Mouse (Mus musculus): Measurements from ENCODE around the gene Pawr.

Gene Pawr

DNA sequence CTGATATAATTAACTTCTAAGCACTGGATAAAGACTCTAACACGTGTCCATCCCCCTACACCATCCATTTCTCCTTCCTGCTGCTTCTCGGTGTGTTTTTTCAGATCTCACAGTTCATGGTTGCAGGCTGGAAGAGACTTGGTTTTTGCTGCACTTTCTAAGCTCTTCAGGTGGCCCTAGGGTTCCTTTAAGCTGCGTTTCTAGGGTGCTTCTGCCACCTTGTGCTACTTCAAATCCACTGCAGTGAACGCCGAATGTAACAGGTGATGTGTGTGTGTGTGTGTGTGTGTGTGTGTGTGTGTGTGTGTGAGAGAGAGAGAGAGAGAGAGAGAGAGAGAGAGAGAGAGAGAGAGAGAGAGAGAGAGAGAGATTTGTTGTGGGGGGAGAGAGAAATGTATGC is 103.7 kb downstream of the Pawr start:
- in situ Hi-C loops (cut with MboI, MseI): no loop called here

DNA sequence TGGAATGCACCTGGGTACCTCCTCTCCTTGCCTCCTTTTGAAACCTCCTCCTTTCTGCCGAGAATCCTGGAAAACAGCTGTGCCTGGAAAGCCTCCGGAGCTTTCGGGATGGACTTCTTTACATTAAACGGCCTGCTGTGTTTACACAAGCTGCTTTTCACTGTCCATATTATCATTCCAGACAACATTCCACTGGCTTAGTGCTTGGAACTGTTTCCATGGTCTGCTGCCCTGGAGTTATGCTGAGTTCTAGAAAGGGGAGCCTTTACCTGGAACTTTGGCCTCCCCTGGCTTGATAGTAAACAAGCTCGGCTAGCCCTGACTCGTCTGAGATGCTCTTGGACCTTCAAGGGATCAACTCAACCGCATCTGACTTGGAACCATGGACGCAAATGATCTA is 104.4 kb downstream of the Pawr start:
- in situ Hi-C loops (cut with MboI, MseI): no loop called here

DNA sequence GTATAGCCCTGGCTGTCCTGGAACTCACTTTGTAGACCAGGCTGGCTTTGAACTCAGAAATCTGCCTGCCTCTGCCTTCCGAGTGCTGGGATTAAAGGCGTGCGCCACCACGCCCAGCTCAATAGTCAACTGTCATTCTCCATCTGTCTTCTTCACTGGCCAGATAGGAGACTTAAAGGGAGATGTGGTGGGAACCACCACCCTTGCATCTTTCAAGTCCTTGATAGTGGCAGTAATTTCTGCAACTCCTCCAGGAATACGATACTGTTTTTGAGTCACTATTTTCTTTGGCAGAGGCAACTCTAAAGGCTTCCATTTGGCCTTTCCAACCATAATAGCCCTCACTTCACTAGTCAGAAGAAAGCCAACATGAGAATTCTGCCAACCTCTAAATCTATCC is 108.3 kb downstream of the Pawr start:
- in situ Hi-C loops (cut with MboI, MseI): loop anchor here in 1 of 2 experiments (10.0 kb wide), 1 partner anchor 635 kb away; no protein-coding TSS in a partner anchor

DNA sequence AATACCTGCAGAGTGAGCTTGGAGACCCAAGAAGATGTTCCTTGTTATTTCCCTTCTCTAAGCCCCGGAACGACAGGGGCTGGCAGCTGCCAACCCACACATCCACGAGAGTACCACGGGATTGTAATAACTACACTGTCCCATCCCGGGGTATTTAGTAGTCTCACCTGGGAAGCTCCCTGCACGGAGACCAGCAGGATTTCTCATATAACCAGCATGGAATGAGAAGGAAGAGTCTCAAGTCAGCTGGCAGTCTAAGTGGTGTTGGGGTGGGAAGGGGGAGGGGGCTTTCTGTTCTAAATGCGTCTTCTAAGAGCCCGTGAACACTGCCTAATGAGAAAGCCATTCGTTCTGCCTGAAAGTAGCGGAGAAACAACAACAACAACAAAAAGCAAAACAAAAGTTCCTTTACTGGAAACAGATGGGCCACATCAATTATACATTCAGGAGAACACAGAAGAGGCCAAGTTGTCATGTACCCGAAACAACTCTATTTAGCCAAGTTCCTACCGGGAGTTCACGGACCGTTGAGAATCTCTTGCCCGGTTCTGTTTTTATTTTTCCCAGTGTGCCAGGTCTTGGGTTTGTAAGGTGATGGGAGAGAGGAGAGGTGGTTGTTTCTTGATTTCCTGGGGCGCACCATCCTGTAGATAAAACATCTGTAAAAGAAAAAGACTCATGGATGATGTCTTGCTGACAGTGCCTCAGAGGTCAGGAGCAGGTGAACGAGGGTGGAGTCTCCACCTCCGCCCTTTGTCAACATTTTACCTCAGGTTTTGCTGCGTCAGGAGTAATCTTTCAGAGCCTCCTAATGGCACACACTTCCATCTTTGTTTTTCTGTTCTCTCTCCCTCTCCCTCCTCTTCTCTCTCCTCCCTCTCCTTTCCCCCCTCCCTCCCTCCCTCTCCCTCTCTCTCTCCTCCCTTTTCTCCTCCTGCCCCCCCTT is 112.3 kb downstream of the Pawr start:
- in situ Hi-C loops (cut with MboI, MseI): loop anchor here in 1 of 2 experiments (10.0 kb wide), 1 partner anchor 639 kb away; no protein-coding TSS in a partner anchor

DNA sequence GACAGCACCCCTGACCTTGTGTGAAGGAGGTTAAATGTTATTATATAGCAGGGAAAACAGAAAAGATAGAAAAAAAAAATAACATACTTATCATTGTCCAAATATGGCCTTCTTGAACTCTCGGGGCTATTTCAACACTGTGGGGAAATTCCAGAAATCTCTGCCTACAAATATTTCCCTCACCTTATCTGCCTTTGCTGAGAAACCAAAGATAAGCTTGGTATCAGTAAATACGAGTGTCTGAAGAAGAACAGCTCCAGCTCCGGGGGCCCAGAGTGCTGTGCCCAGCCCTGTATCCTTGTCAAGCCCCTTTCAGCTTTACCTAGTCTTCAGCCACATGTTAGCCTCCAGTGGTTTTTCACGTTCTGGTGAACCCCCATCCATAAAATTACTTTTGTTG is 113.2 kb downstream of the Pawr start:
- in situ Hi-C loops (cut with MboI, MseI): loop anchor here (5.0 to 10.0 kb wide), 2 partner anchors 148 to 640 kb away; no protein-coding TSS in a partner anchor

DNA sequence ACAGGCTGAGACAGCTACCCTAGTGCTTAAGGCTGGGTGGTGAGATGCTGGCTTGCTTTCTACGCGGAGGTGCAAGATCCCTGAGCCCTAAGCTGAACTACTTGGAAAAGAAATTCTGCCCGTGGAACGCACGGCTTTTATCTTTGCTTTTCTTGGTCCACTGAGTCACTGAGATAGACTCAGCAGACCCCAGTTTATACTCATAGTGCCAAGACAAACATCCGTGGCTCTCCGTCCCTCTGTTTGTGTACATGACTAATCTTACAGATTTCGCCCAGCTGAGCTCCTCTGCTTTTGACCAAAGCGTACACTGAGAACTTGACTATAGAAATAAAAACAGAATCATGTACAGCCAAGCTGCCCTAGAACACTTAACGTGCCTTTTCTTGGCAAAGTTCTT is 113.7 kb downstream of the Pawr start:
- in situ Hi-C loops (cut with MboI, MseI): loop anchor here (5.0 to 10.0 kb wide), 2 partner anchors 148 to 641 kb away; no protein-coding TSS in a partner anchor

DNA sequence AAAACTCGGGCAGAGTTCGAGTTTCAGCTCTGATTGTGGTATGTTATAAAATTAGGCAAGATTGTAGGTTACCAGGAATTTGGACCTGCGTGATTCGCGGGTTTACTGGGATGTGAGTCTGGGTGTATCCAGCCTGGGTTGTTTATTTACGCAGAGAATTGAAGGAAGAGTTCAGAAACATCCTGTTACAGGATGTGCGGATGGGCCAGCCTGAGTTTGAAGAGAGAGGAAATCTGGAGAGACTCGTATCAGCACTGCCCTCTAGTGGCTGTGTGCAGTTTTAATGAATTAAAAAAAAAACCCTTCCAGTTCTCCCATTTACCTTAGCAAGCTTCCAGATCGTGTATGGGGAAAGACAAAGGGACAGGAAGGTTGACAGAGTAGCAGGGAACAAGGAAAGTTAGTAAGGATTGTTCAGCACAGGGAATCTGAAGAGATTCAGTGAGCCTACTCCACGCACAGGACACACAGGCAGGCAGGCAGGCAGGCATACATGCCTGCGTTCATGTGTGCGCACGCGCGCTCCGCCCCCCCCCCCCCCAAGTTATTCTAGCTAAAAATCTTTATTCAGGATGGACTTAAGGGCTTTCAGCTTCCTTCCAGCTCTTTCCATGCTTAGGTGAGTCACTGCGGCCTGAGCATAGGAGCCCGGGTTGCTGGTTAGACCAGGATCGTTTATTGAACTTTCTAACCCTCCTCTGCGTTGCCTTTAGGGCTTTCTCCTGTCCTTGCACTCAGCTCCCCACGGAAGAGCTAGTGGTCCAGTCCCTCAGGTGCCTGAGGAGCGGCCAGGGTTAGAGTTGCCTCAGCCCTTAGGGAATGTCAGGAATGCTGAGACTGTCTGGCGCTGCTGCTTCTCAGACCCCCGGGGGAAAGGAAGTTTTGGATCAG is 114.4 kb downstream of the Pawr start:
- in situ Hi-C loops (cut with MboI, MseI): loop anchor here (5.0 to 10.0 kb wide), 2 partner anchors 149 to 641 kb away; no protein-coding TSS in a partner anchor

DNA sequence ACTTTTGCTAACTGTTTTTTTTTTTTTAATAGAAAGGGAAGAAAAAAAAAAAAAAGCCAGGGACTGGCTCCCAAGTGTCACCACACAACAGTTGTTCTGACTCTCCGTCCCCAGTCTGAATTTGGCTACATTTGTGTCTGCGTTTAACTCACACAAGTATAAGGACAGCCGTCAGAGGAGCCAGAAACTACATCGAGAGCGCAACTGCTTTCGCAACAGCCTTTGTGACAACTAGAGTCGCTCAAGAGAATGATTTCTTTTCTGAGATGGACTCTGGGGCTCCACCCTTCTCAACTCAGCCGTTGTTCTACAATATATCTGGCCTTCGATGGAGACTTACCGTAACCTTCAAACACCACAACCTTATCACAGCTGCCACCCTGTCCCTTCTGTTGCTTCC is 115.3 kb downstream of the Pawr start:
- in situ Hi-C loops (cut with MboI, MseI): loop anchor here (5.0 to 10.0 kb wide), 2 partner anchors 150 to 642 kb away; no protein-coding TSS in a partner anchor

DNA sequence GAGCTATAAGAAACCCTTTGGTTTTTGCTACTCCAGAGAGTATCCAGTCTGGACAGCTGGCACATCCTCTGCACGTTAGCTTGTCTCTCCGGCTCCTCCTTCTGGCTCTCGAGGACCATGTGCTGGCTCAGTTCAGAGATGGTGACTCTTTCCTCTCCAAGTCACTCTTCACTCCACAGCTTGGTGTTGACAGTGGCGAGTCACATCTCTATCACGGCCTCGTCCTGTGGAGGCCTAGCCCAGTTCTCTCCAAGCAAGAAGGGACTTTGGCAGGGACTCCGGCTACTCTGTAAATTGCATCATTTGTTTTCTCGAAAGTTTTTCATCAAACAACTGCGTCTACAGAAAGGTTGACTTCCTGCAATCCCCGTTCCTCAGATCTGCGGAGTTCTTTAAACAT is 116.5 kb downstream of the Pawr start:
- in situ Hi-C loops (cut with MboI, MseI): loop anchor here (5.0 to 10.0 kb wide), 2 partner anchors 151 to 644 kb away; no protein-coding TSS in a partner anchor

DNA sequence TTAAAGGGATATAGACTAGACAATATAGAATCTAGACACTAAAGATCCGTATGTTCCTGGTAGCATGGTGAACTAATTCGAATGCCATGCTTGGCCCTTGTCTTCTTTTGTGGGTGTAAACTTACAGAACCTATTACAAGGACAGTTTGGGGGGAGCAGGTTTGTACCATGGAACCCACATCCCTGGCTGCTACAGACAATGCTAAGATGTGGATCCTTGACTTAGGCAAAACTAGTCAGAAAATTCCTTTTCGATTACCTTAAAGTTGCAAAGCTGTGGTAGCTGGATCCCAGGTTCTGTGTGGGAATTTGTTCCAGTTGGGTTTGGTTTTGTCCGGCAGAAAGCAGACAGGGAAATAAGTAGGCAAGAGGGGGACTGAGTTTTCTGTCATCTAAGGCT is 118.5 kb downstream of the Pawr start:
- in situ Hi-C loops (cut with MboI, MseI): no loop called here

DNA sequence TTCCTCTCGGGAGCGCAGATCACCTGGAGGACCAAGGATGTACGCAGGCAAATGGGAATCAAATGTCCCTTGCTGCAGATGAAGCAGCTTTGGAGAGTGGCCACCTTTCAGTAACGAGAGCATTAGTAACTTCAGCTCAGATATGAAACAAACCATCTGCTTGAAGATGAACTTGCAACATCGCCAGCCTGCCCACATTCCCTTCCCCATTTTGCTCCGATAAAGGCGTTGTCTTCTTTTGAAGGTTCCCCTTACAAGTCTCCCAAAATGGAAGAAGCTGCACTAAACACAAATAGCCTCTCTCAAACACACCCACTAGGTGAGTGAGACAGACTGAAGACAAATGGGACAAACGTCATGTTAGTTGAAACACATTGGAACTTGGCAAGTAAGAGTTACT is 119.6 kb downstream of the Pawr start:
- in situ Hi-C loops (cut with MboI, MseI): no loop called here

DNA sequence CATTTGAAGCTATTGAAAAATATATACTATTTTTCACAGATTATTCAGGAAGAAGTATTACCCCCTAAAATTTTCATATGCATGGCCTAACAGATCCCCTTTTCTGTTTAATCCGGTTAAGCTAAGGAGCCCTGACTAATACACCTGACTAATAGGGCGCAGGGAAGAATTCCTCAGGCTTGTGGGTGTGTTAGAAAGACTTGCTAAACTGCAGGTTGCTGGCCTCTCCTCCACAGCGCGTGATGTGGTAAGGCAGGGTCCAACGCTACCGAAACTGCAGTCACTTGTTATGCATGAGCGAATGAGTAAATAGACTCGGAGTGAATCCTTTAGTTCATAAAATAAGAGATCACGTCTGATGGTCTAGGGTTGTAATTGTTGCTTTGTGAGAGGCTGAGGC is 120.5 kb downstream of the Pawr start:
- in situ Hi-C loops (cut with MboI, MseI): no loop called here

DNA sequence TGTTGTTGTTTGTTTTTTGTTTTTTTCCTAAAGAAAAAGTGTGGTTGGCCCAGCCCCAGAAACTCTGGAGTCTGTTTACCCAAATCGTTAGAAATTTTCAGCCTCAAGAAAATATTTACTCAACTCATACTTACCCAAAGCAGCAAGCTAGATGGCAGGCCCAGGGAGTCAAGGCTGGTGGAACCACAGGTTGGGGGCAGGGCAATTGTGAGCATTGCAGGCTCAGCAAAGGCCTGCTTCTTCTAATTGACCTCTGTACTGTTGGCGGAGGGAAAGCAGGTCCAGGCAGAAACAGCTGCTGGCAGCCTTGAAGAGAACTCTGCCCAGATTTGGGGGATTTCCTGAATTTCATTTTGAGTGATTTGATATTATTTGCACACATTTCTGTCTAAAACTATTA is 121.6 kb downstream of the Pawr start:
- in situ Hi-C loops (cut with MboI, MseI): no loop called here

DNA sequence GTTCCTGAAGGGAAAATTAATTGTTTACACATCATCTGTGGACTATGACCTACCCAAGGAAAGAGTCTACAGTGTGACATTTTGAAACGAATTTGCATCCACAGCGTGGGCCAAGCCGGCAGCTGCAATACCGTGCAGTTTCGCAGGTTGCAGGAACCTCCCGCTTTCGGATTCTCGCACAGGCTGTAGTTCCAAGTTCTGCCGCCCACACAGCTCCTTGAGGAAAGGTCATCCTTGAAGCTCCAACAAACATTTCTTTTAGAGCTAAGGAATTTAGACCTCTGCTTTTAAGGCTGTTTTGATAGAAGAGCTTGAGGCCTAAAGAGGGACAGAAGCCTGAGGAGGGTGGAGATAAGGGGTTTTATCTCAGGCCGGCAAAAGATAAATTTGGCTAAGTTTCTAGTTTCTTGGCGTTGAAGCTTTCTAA is 122.8 kb downstream of the Pawr start:
- in situ Hi-C loops (cut with MboI, MseI): no loop called here

DNA sequence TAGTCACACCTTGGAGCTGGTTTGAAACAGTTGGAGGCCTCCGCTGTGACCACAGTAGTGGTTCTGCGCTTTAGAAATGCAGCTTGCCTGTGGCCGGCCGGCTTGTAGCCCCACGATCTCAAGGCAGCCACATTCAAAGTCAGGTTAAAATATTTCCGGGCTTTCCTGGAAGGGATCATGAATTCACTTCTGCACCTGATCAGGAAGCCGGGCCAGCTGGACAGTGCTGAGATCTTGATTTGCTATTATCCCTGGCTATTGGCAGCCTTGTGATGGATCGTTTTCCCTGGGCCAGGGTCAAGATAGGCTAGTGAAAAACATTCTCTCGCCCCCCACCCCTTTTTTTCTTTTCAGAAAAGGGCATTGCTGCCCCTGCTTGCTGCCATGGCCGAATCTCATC is 123.3 kb downstream of the Pawr start:
- in situ Hi-C loops (cut with MboI, MseI): no loop called here

DNA sequence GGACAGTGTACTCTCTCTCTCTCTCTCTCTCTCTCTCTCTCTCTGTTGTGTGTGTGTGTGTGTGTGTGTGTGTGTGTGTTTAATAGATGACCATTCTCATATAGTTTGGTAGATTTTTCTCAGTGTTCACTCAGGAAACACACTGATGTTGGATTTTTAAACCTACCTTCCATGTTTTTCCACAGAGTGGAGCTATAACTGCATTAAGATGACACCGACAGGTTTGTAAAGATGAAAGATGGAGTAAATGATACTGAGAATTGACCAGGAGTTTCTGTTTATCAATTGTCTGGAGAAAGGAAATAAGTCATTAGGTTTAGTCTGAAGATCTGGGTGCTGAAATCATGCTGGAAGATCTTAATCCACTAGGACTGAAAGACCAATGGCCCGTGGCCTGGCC is 124.0 kb downstream of the Pawr start:
- in situ Hi-C loops (cut with MboI, MseI): no loop called here

DNA sequence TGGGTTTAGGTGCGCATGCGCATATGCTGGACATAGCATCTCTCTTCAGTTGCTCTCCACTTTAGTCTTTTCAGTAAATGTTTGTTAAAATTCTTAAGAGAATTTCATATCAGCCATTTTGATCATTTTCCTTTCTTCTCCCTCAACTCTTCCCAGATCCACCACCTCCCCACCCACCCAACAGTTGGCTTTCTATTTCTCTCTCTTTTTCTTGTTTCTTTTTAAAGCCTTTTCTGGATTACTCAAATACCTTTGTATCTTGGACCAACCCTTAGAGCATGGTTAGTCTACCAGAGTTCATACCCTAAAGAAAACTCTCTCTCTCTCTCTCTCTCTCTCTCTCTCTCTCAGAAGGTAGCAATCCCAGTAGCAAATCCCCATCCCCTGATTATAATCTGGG is 125.1 kb downstream of the Pawr start:
- in situ Hi-C loops (cut with MboI, MseI): no loop called here

DNA sequence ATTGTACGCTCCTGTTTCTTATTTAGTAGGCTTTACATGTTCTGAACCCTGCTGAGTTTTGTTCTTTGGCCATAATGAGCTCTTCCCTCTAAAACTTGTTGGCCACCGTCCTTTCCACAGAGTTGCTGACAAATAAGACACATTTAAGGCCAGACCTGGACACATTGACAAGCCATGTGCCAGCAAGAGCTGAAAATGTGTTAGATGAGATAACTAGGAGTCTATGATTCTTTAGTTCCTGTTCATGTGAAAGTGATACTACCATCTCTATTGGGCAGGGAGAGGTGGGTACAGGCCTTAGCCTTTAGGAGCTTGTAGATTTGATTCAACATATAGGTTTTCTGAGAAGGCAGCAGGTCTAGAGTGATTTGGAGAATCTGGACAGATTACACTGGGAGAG is 129.9 kb downstream of the Pawr start:
- in situ Hi-C loops (cut with MboI, MseI): no loop called here
